Mouse (Mus musculus) spleen, adult 12 weeks (tissue): ENCODE measurements at regions not wholly inside any gene's neighbourhood (a gene's known extent, or its start where the extent isn't known, plus 50 kb on each side); places are given as distances from the start of the nearest gene placed in this dataset.

Experiments
- DNase-seq: peaks from one replicate; pipeline ENCODE4 v3.0.0; 2022; ENCODE audit warnings: low spot score

DNA sequence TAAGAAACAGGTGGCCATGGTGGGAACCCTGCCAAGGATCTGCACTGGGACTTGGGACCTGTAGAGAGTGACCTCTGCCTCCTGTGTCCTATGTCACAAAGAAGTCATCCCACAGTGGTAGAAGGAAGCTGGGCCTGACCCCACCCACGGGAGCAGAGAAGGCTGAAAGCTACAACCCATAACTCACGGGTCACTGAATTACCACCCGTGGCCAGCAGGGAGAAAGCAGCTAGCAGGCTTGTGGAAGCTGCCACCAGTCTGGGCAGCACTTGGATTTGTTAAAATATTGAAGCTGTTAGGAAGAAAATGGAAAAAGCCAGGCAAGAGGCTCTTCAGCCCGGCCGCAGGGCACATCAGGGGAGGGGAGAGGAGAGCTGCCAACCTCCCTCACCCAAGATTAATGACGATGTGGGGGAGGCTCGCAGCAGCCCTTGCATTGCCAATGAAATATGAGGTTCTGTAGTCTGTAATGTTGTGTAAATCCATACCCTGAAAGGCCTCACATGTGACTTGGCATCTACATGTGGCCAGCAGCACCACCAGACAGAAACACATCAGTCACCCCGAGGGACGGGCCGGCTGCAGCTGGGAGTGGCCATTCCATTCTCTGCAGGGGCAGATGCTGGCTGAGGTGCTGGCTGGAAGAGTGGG lies 94.5 kb downstream of the Olfm1 start:
- no peak for DNase-seq

DNA sequence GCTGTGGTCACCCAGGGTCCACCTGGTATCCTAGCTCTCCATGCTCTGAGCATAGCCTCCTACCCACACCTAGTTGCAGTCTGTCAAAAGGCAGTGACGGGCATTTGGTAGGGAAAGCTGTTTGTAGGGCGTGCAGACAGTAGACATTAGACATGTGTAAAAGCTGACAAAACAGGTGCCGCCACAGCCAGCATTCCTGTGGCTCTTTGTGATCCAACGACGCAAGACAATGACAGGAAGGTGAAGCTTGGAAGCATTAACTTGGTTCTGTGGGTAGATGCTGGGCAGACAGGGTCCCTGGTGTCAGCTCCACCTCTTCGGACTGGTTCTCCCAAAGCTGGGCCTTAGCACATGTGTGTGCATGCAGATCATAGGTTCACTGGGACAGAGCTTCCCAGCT lies 96.5 kb downstream of the Olfm1 start:
- no peak for DNase-seq

DNA sequence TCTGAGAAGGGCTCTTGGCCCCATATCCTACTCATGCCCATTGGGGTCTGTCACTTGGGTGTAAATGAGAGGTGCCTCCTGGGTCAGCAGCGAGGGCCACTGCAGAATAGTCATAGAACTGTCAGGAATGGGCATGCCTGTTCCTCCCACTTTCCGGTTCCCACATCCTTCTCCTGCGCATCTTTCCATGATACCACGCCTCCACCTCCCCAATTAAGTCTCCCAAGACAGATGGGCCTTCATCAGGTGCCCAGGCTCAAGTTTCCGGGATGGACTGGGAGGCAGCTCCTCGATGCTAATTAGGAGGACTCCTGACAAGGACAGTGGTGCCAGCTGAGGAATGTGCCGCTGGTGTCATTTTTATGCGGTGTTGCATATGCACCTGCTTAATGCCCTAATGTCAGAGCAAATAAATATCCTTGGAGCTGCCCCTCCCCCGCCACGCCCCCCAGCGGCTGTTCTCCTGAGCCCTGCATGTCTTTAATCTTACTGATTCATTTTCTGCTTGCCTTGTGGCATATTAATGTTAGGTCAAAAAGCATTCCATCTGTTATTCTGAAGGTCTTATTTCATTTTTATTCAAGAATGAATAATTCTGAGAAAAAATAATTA lies 97.2 kb downstream of the Olfm1 start:
- no peak for DNase-seq

DNA sequence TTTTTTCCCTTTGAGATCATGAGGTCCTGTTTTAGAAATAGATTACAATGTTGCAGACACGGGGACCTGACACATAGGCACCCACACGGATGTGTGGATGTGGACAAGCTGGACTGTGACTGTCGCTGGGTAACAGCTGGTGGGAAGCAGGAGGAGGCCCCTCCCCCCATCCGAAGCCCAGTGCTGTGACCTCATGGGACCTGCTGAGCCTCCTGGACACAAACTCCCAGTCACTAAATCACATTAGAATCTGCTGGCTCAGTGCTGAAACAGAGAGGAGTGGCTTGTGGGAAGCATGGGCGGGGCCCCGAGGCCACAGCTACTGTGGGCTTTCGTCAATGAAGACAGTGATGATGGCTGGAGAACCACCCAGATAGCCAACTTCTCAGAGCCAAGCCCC lies 101.7 kb downstream of the Olfm1 start:
- no peak for DNase-seq

DNA sequence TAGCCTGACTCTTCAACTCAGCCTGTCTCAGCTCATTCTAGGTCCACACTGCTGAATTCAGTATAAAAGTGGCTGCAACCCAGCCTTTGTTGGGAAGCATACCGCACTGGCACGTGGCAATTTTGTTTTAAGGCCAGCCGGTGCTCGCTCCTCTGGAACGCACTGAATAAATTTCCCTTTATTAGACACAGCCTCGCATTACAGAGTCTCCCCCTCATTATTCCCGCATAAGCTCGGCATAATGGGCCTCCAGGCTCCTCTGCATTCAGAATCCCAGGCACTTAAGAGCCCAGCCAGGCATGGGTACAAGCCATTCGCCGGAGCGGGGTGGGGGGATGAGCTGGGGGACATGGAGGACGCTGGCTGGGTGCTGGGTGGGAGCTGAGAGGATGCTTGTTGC lies 103.4 kb downstream of the Olfm1 start:
- DNase-seq = no peak

DNA sequence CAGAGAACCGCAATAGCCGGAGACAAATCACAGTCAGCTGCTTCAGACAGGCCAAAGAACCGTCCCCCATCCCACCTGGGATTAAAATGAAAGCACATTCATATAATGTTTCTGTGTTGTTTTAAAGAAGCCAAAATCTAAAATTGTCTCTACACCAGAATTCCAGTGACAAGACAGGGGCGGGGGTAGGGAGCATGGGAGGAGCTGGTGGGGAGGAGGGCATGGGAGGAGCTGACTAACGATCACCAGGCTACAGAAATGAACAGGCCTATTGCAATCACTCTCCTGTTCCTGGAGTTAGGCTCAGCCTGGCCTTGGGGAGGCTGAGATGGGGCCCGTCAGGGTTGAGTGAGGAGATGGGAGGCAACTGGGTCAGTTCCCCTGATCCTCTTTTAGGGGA lies 105.9 kb downstream of the Olfm1 start:
- DNase-seq = no peak

DNA sequence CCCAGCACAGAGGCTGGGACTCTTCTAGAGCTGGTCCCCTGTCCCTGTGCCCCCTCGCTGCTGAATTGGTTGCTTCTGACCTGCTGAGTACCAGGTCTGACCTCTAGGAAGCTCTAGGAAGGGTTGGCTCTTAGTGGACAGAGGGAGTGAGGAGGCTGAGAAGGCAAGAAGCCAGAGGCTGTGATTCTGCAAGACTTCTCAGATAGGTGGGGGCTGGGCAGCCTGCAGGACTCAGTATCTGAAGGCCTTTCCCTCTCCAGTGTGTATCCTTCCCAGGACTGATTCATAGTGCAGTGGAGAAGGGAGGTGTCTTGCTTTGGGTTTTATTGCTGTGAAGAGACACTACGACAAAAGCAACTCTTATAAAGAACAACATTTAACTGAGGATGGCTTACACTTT lies 106.6 kb downstream of the Olfm1 start:
- no peak for DNase-seq

DNA sequence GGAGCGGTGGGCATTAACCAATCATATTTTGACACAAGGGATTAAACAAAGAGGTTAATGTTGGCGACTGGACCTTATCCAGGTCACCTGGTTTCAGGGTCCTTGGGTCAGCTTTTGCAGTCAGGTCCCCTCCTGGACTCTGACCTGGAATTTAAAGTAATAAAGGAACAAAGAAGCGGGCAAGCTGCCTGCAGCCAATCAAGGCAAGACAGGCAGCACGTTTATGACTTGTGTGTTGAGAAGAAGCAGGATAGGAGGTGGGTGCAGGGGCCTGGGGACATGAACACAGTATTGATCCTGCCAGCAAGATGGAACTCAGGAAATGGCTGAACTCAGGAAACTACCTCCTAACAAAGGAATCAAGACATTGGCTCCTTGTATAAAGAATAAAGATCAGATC lies 108.5 kb downstream of the Olfm1 start:
- DNase-seq = no peak

DNA sequence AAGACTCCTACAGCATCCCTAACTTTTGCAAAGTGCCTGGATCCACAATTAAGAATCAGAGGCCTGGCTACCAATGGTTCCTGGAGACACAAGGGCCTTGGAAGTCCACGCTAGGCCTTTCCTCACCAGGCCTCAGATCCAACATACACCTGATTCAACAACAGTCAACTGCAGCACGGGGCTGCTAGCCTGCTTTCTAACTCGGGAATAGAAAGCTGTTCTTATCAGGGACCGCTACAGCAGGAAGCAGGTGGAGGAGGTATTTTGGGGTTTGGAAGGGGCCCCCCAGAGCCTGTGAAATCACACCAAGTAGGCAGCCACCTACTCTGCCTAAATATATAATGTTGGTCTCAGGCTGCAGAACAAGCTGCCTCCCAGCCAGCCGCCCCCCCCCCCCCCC lies 111.1 kb downstream of the Olfm1 start:
- no peak for DNase-seq

DNA sequence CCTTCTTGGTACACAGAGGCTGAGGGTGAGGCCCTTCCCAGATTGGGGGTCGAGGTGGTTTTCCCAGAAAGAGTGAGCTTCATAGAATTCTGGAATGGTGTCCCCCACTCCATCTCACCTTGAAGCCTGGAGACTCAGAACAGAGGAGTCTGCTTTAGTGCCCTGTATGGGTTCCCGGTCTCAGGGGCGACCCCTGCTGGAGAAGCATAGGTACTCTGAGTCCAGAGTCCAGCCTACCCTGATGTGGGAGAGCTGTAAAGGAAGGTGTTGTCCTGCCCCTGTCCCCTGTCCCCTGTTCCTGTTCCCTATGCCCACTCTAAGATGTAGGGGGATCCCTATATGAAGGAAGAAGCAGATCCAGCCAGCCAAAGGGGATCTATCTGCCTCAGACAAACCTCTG lies 111.9 kb downstream of the Olfm1 start:
- peak; percentile 30 for DNase-seq

DNA sequence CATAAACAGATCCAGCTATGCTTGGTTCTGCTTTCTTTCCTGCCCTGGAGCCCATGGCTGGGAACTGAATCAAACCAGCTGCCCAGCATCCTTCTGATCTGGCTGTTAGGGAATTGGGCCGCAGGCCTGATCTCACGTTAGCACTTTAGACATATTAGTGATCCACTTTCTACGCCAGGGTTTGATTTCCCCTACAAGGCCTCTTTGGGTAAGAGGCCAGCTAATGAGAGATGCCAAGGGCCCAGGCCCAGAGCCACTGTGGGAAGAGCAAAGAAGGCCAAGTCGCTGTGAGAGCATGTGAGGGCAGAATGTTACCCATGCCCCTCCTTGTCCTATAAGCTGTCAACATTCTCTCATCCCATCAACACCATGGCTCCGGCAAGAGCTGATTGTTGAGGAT lies 116.3 kb downstream of the Olfm1 start:
- DNase-seq = no peak

DNA sequence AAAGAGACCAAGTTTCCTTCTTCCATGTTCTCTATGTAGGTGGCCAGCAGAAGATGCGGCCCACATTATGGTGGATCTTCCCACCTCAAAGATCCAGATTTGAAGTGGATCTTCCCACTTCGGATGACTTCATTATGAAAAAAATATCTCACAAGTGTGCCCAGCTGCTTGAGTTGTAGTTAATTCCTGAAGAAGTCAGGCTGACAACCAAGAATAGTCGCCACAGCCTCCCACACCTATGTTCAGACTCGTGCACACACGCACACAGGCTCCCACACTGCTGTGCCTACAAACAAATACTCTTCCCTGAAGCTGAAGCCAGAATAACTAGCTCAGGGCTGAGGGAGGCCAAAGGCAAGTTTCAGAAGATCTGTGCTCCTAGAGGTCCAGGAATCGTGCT lies 119.4 kb downstream of the Olfm1 start:
- DNase-seq = no peak

DNA sequence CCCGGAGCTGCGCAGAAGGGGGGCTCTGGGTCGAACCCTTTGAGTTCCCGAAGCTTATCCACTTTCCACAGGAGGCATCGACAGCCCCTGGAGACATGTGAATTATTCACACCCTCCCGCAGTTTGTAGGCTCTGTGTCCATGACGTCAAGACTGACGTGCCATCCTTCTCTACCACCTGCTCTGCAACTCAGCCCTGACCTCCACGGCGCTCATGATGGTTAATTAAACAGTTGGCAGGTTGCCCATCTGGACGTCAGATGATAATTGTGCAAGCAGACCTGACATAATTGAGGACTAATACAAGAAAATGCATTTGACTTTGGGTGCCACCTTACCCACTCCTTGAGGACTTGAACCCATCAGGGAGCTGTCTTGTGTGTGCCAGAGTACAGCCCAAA lies 121.1 kb upstream of the Ppp1r26 start:
- DNase-seq = no peak

DNA sequence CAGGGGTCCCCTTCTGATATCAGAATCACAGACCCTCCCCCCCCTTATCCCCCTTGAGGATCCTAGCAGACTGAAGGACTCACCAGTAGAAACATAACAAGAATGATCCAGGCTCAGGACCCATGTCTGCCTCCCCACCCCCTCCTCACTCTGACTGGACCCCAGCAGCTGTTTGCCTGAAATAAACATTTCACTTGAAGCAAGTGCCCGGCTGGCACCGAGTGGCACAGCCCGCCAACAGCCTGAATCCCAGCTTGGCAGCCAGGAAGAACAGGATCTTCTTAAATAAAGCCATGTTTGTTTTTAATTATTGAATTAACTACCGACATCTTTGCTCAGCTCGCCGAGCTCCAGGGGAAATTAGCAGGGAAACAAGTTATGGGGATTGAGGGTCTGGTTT lies 120.5 kb upstream of the Ppp1r26 start:
- no peak for DNase-seq

DNA sequence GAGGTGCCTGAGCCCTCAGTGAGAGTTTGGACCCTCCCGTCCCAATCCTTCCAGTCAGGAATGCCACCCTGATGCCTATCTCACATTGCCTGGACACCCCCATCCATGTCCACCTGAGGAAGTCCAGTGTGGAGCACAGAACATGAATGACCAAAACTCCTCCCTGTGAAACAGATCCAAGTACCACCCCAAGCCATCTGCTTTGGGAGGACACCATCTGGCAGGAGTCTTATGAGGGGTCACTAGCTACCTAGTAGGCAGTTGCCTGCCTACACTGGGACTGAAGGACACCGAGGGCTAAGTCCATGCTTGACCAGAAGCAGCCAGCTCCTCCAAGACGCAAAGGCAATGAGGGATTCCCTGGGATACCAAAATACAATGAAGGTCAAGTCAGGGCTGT lies 119.9 kb upstream of the Ppp1r26 start:
- no peak for DNase-seq

DNA sequence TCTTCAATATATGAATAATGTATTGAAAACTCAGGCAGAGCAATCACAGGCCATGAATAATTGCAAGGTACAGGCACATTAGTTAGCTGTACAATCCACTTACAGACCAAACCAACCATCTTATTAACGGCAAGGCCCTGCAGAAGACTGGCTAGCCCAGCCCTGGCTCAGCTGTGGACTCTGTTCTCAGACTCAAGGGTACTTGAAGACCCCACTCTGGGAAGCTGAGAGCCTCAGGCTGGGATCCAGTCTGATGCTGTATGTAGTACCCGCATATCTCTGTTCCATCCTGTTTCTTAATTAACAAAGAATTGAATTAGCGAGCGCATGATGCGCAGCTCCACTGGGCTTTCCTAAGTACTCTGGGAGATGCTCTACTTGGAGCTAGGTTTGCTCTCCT lies 117.5 kb upstream of the Ppp1r26 start:
- no peak for DNase-seq

DNA sequence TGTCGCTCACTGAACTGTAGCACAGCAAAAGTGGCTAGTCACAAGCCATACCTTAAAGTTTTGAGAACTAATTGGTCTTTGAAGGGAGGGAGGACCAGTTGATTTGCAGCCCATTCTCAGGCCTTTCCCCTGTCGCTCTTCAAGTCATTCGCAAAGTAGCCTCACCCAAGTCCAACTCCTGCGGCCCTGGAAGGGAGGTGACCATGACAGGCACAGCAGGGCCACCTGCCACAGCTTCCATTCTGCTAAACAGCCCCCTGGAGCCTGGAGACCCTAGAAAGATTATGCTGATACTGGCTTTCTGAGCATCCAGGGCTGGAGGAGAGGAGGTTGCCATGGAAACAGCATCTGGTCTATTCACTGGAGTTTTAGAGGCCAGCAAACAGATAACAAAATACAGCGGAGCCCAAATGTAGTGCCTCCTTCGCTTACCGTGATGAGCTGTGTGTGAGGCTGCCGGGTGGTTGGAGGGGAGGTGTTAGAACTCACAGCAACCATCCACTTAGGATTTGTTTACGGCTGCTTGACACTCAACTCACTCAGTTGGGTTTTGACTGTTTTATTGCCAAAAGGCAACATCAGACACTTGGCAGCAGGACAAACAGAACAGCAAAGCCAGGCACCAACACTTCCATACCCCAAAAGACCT lies 111.3 kb upstream of the Ppp1r26 start:
- no peak for DNase-seq

DNA sequence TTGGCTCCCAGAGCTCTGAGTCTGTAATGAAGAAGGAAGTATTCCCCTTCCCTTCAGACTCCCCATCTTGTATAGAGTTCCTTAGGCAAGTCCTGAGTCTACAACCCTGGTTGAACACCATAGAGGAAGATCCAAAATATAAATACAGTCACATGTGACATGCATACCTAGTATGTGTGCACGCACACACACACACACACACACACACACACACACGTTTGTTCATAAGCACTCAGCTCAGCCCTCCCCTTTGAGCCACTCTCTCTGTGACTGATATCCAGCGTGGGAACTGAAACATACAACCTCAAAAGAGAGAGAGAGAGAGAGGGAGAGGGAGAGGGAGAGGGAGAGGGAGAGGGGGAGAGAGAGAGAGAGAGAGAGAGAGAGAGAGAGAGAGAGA lies 110.8 kb upstream of the Ppp1r26 start:
- no peak for DNase-seq

DNA sequence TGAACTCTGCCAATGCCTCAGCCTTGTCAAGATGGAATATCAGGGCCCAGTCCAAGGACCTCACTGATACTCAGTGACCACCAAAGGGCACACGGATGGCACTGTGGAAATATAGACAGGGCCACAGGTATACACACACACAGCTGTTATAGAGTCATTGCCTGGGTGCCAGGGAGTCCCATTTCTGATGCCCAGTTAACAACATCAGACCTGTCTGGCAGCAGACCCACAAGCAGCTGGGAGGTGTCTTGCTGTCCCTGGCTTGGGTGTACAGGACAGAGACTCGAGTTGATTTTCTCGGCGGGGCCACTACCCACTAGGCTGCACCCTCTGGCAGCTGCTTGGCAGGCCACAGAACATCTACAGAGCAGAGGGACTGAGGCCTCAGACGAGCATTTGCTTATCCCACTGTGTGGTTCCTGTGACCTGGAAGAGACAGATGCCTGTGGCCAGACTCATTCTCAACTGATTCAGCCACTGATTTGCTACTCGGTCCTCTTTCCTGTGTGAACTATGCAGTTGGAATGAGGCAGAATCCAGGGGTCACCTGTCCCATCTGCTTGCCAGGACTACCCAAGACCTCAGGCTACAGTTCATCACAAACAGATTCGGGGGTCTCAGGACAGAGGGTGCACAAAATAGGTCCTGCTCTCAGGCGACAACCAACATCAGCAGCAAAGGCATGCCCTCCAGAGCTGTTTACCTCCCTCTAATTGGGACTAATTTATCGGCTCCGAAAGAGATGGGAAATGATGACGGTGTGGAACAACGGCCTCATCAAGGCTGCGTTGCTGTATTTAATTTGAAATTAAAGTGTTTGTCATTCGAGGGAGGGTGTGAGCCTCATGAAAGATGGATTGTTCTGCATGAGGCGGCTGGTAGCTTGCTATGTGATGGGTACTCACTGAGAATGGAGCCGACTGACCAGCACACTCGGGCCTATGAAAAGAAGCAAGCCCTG lies 110.0 kb upstream of the Ppp1r26 start:
- no peak for DNase-seq

DNA sequence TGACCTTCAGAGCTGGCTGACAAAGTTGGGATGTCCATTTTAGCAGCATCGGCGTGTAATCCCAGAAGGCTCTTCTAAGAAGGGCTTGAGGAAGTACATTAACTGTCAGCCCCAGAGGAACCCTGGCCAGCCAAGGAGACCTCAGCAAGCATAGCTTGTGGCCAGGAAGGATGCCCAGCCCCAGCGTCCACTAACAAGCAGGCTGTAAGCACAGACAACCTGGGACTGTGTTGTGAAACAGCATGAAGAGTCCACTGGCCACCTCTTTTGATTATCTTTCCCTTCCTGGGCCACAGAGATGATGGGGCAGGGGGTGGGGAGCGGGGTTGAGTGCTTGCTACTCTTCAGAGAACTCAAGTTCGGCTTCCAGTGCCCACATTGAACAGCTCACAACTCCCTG lies 109.0 kb upstream of the Ppp1r26 start:
- no peak for DNase-seq

DNA sequence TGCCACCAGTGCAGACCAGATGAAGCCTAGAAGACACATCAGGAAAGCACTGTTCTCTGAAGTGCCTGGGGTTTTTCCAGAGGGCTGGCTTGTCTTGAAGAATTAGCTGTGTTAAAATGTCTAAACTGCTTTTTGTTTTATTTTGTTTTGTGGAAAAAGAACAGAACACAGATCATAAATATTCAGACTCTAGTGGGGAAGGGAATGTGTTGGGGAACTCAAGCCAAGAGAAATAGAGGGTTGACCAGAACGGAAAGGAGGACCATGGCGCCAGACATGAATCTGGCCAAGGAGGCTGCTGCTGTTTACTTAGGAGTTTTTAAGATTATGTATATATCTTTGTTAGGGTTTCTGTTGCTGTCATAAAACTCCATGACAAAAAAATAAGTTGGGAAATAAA lies 105.3 kb upstream of the Ppp1r26 start:
- DNase-seq = no peak

DNA sequence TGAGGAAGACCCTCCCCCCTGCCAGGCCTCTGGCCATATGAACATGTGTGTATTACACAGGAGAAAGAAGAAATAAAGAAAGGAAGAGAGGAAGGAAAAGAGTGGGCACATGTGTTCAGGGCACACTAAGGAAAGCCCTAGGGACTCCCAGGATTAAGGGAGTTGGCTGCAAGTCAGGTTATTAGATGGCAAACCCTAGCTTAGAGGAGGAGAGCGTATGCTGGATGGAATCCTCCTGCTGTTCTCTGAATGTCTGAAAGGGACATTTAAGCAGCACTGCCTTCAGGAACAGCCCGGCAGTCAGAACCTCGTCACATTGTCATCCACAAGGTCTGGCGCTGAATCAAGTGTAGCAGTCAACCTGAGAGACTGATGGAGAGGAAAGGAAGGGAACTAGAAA lies 98.1 kb upstream of the Ppp1r26 start:
- DNase-seq = no peak

DNA sequence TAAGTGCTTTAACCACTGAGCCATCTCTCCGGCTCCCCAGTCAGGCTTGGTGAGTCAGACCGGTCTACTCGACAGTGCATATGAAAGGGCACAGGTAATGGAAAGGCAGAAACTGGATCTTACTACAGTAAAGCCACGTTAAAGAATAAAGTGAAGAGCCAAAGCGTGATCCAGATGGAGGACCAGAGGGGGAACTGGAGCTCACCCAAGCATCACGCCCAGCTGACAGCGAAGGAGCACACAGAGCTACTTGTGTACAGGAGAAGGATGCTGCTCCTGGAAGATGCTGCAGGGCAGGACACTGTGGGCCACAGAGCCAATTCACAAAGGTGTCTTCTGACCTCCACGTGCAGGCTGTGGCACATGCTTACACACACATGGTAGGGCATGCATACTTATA lies 96.7 kb upstream of the Ppp1r26 start:
- DNase-seq = no peak
